ENCODE assay signal across 30 mouse cellular contexts in genomic region chr2:122945891-122946290, GRCm38 (mm10).
DNase-seq lines count a peak whose midpoint lies in the region; ATAC-seq and TF ChIP-seq lines count a peak whose summit lies in the region.
"Had no signal": no experiment of that assay in that cellular context is flagged by ENCODE, and none has a peak within 500 bp of the region (broad histone marks: within the 10 kb centered on the region; RNA-seq: fewer than 3 reads in every experiment).

No protein-coding gene starts in this region.

- 63% methylated on average over 3 of the region's 3 CpGs for WGBS in kidney, adult 2 months
- WGBS in kidney, embryonic 15.5 days: 88% methylated on average over 3 of the region's 3 CpGs
- WGBS in limb, embryonic 10.5 days: 94% methylated on average over 3 of the region's 3 CpGs

- no peaks in the 10 kb centered on the region for H3K9me3 ChIP-seq in kidney, embryonic 15.5 days (replicated peaks)
- H3K9me3 ChIP-seq in CH12.LX (replicated peaks; ENCODE audit: low read length): no peaks in the 10 kb centered on the region
- no peaks in the 10 kb centered on the region for H3K9me3 ChIP-seq in limb, embryonic 10.5 days (replicated peaks)
- H3K9me3 ChIP-seq: embryonic facial prominence, embryonic 12.5 days; embryonic facial prominence, embryonic 15.5 days; heart, embryonic 12.5 days; heart, embryonic 15.5 days had no signal

- ATAC-seq in kidney, embryonic 15.5 days (replicated peaks; ENCODE audit: low FRiP score): no peak
- ATAC-seq: activated CD4-positive, CD25-positive, alpha-beta regulatory T cell, adult 4 months; CD4-positive, CD25-positive, alpha-beta regulatory T cell, adult 4 months; forebrain, embryonic 14.5 days; forebrain, postnatal 0 days; hindbrain, postnatal 0 days; Patski had no signal

- H3K27ac ChIP-seq in kidney, adult 2 months (ENCODE audit: insufficient read depth, low read depth, low read length): peak overlapping the region; percentile 60; the same call in 1 of the 2 replicates
- H3K27ac ChIP-seq in kidney, embryonic 15.5 days: no peak overlapping the region
- no peak overlapping the region for H3K27ac ChIP-seq in CH12.LX (ENCODE audit: insufficient read depth, low read depth)
- H3K27ac ChIP-seq in limb, embryonic 10.5 days: no peak overlapping the region
- H3K27ac ChIP-seq: embryonic facial prominence, embryonic 12.5 days; embryonic facial prominence, embryonic 15.5 days; gastrocnemius, adult 2 months; heart, embryonic 15.5 days; hindbrain, embryonic 14.5 days; hindbrain, postnatal 0 days had no signal

- TF ChIP-seq POLR2A in kidney, adult 2 months (IDR thresholded peaks at IDR 0.05; ENCODE audit: low read depth, low read length): no peak
- TF ChIP-seq POLR2A in CH12.LX (IDR thresholded peaks at IDR 0.05; ENCODE audit: low read depth, low read length): no peak

- H3K4me2 ChIP-seq in kidney, embryonic 15.5 days: no peak overlapping the region
- H3K4me2 ChIP-seq in CH12.LX (ENCODE audit: insufficient read depth, low read depth, poor library complexity, severe bottlenecking): no peak overlapping the region
- H3K4me2 ChIP-seq: embryonic facial prominence, embryonic 12.5 days; embryonic facial prominence, embryonic 15.5 days; heart, embryonic 12.5 days; heart, embryonic 15.5 days; hindbrain, embryonic 14.5 days had no signal

- H3K79me2 ChIP-seq in CH12.LX (replicated peaks; ENCODE audit: control insufficient read depth, extremely low read depth, insufficient read depth, poor library complexity, severe bottlenecking): no peaks in the 10 kb centered on the region

- TF ChIP-seq EP300 in CH12.LX (IDR thresholded peaks at IDR 0.05; ENCODE audit: low read length): no peak

- no peaks in the 10 kb centered on the region for H3K27me3 ChIP-seq in kidney, adult 2 months (replicated peaks; ENCODE audit: control insufficient read depth, insufficient read depth, low read length)
- H3K27me3 ChIP-seq in kidney, embryonic 15.5 days: no peaks in the 10 kb centered on the region
- H3K27me3 ChIP-seq in CH12.LX (replicated peaks): no peaks in the 10 kb centered on the region
- H3K27me3 ChIP-seq in limb, embryonic 10.5 days (ENCODE audit: low read depth, poor library complexity, severe bottlenecking): no peaks in the 10 kb centered on the region
- H3K27me3 ChIP-seq: embryonic facial prominence, embryonic 12.5 days; embryonic facial prominence, embryonic 15.5 days; heart, embryonic 12.5 days; heart, embryonic 15.5 days; Patski had no signal

- H3K36me3 ChIP-seq in kidney, adult 2 months (ENCODE audit: control insufficient read depth, insufficient read depth, low read length): no peaks in the 10 kb centered on the region
- no peaks in the 10 kb centered on the region for H3K36me3 ChIP-seq in kidney, embryonic 15.5 days
- no peaks in the 10 kb centered on the region for H3K36me3 ChIP-seq in CH12.LX (replicated peaks in 1 of 2; ENCODE audit: control insufficient read depth in 1 of 2, insufficient read depth in 1 of 2, low read length in 1 of 2)
- H3K36me3 ChIP-seq in limb, embryonic 10.5 days: no peaks in the 10 kb centered on the region
- H3K36me3 ChIP-seq: embryonic facial prominence, embryonic 12.5 days; embryonic facial prominence, embryonic 15.5 days; G1E; heart, embryonic 12.5 days; heart, embryonic 15.5 days had no signal

- TF ChIP-seq CTCF in kidney, adult 2 months (conservative IDR thresholded peaks at IDR 0.05; ENCODE audit: insufficient read depth, insufficient read length, low read depth, low read length): no peak
- TF ChIP-seq CTCF in CH12.LX (conservative IDR thresholded peaks at IDR 0.05 in 1 of 2, IDR thresholded peaks at IDR 0.05 in 1 of 2; ENCODE audit: low read depth in 2 of 2, low read length in 2 of 2): no peak

- in situ Hi-C loops in CH12.LX (cut with MboI; ENCODE audit: low pct_ligation_motif_present, low pct_unique_long_range_greater_than_20kb, low sequenced_read_pairs): no loop called here

- peak; percentile 58 for DNase-seq in kidney, adult 2 months
- peak; percentile 1 for DNase-seq in kidney, postnatal 14 days
- DNase-seq in kidney, postnatal 25 days: no peak
- DNase-seq in CH12.LX (ENCODE audit: extremely low read depth) (peak; percentile 4), ES-CJ7 (ENCODE audit: low read depth, low spot score) (peak; percentile 11)
- DNase-seq in limb, embryonic 10.5 days (ENCODE audit: low spot score): no peak
- no peak for DNase-seq in cerebellum, postnatal 10 days
- DNase-seq: adrenal gland, adult 8-10 months; adrenal gland, postnatal 36 days; cerebellum, adult 18-20 months; cerebellum, adult 9-10 months; cerebellum, postnatal 25 days; forebrain, postnatal 0 days; gastrocnemius, adult 2 months; gastrocnemius, postnatal 14 days; heart, adult 18-20 months; heart, postnatal 10 days; heart, postnatal 4 days had no signal

- no peak overlapping the region for H3K4me3 ChIP-seq in kidney, adult 2 months (ENCODE audit: insufficient read depth, low read depth, low read length)
- H3K4me3 ChIP-seq in kidney, embryonic 15.5 days (replicated peaks): no peak overlapping the region
- no peak overlapping the region for H3K4me3 ChIP-seq in CH12.LX (replicated peaks in 1 of 3; ENCODE audit: low read depth in 2 of 3, low read length in 2 of 3, poor library complexity in 1 of 3)
- no peak overlapping the region for H3K4me3 ChIP-seq in limb, embryonic 10.5 days
- H3K4me3 ChIP-seq: embryonic facial prominence, embryonic 12.5 days; embryonic facial prominence, embryonic 15.5 days; gastrocnemius, adult 2 months; heart, embryonic 12.5 days; heart, embryonic 15.5 days had no signal

- no peak for TF ChIP-seq RAD21 in CH12.LX (IDR thresholded peaks at IDR 0.05; ENCODE audit: low read depth, low read length)

- no peak overlapping the region for H3K9ac ChIP-seq in kidney, embryonic 15.5 days
- no peak overlapping the region for H3K9ac ChIP-seq in CH12.LX (ENCODE audit: insufficient read depth, low read depth)
- H3K9ac ChIP-seq: embryonic facial prominence, embryonic 12.5 days; embryonic facial prominence, embryonic 15.5 days; forebrain, postnatal 0 days; heart, embryonic 12.5 days; heart, embryonic 15.5 days; hindbrain, embryonic 14.5 days had no signal

- dilution Hi-C loops in CH12.LX (cut with MboI; ENCODE audit: extremely low pct_ligation_motif_present, extremely low pct_unique_long_range_greater_than_20kb, low sequenced_read_pairs): no loop called here

- H3K4me1 ChIP-seq in kidney, adult 2 months (ENCODE audit: control insufficient read depth, insufficient read depth, low read length): no peaks in the 10 kb centered on the region; the same call in 1 of the 2 replicates
- H3K4me1 ChIP-seq in kidney, embryonic 15.5 days: no peaks in the 10 kb centered on the region
- H3K4me1 ChIP-seq in CH12.LX (ENCODE audit: control insufficient read depth in 1 of 2, insufficient read depth in 2 of 2): no peaks in the 10 kb centered on the region; a peak in 1 of 4 replicates
- no peaks in the 10 kb centered on the region for H3K4me1 ChIP-seq in limb, embryonic 10.5 days
- H3K4me1 ChIP-seq: embryonic facial prominence, embryonic 12.5 days; embryonic facial prominence, embryonic 15.5 days; heart, embryonic 12.5 days; heart, embryonic 15.5 days had no signal

TF ChIP-seq in CH12.LX, 34 proteins besides CTCF, POLR2A, EP300 and RAD21:
- TF ChIP-seq TBP (conservative IDR thresholded peaks at IDR 0.05; ENCODE audit: low read depth, low read length) (no peak), ZNF384 (IDR thresholded peaks at IDR 0.05; ENCODE audit: low read depth, low read length) (no peak), RCOR1 (conservative IDR thresholded peaks at IDR 0.05; ENCODE audit: low read depth, low read length) (no peak), SMC3 (IDR thresholded peaks at IDR 0.05; ENCODE audit: low read depth, low read length) (no peak), USF2 (conservative IDR thresholded peaks at IDR 0.05; ENCODE audit: low read depth, low read length) (no peak), JUN (IDR thresholded peaks at IDR 0.05; ENCODE audit: insufficient read depth, low read depth, low read length) (no peak), NELFE (IDR thresholded peaks at IDR 0.05; ENCODE audit: low read depth, low read length) (no peak), HCFC1 (IDR thresholded peaks at IDR 0.05; ENCODE audit: low read depth, low read length) (no peak), IRF4 (IDR thresholded peaks at IDR 0.05; ENCODE audit: low read depth, low read length) (no peak), UBTF (IDR thresholded peaks at IDR 0.05; ENCODE audit: low read depth, low read length) (no peak)

Comparison
In these comparisons a context has a peak if more than half of its experiments do, and no peak if none do; other contexts are left out.
1. DNase-seq: peak in kidney, adult 2 months (single experiment), kidney, postnatal 14 days (single experiment), CH12.LX (single experiment) and ES-CJ7 (single experiment); none in kidney, postnatal 25 days (0 of 2), limb, embryonic 10.5 days (single experiment) and cerebellum, postnatal 10 days (0 of 2).